Mouse (Mus musculus) urinary bladder, adult 18-20 months (tissue): Measurements from ENCODE around the gene Rtn4rl1.

Source experiments
- DNase-seq, 2 experiments: peaks; one replicate each; pipeline ENCODE4 v3.0.0; 2022; ENCODE audit warnings: low spot score in 2 of 2, mixed read lengths in 2 of 2

Rtn4rl1 gene

DNA sequence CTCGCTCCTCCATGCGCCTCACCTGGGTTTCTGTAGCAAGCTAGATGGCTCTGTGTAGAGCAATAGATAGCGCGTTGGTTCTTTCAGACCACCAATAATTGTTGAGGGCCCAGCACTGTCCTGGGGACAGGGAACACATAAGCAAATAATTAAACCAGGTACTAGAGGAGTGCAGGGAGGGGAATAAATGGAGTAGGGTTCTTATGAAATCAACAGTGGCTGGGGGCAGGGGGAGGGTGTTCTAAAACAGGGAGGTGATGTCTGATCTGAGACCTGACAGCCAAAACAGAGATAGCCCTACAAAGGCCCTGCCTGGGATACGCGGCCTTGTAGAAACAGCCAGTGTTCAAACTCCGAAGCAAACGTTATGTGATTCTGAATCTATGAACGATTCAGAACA is 56.0 kb downstream of the Rtn4rl1 start:
- no peak for DNase-seq

DNA sequence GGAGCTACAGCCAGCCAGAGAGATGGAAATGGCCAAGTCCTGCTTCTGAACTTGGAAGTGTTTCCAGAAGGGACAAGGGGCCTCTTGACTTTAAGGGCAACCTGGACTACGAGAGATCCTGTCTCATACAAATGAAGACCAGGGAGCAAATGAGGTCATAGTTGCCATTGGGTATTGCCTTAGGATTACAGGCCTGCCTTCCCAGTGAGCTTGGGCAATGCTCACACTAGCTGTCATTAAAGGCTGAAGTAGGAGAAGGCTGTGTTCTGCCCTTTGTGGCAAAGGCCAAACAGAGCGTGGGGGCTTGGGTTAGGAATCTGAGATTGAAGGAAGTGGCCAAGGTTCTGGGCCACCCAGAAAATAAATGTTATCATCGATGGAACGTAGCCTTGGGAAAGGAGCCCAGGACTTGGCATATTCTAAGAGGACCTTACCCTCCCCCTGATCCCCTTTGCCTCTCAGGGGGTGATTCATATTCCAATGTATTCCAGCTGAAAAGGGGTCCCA is 57.5 kb downstream of the Rtn4rl1 start:
- no peak for DNase-seq

DNA sequence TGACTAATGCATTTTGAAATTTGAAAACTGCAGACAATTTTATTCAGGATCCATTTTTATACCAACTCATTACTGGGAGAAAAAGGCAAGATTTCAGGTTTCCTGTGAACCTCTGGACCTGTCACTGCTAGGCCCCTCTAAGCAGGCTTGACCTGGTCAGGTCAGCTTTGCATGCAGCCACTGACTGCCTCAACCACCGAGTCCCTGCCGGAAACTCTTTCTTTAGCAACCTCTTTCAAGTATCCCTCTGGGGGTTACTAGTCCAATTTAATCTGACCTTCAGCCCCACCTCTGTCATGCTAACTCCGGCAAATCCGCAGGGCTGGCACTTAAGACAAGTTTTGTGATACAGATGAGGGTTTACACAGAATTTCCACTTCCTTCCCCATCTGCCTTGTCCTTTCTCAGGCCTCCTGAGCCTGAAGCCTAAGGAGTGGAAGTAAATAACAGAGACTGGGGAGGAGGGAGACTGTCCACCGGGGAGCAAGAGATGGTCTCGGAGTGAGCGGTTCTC is 58.0 kb downstream of the Rtn4rl1 start:
- no peak for DNase-seq

DNA sequence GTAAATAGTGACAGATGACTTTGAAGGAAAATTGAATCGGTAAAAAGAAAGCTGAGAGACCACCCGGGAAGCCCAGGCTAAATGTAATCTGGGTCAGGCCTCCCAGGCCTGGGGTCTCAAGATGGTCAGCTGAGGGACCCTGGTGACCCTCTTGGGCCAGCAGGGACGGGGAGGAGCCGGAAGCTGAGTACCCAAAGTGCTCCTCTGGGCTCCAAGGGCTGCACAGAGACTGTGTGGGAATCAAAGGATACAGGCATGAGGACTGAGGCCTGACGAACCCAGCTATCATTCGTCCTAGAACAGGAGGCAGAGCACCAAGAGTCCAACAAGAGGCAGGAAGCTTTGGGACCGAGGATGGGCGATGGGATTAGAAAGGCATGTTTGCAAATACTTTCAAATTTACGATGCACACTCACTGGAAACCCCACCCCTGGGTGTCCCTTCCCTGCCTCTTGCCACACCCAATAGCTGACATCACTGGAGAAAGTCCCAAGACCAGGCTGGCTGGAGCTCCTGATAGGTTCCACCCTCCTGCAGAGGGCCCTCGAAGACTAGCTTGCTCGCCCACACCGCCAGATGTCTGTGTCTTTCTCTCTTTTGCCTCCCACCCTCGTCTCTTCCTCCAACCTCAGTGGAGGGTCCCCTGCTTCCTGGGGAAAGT is 60.8 kb downstream of the Rtn4rl1 start:
- DNase-seq: peak in 1 of 2 experiments; percentile 71

DNA sequence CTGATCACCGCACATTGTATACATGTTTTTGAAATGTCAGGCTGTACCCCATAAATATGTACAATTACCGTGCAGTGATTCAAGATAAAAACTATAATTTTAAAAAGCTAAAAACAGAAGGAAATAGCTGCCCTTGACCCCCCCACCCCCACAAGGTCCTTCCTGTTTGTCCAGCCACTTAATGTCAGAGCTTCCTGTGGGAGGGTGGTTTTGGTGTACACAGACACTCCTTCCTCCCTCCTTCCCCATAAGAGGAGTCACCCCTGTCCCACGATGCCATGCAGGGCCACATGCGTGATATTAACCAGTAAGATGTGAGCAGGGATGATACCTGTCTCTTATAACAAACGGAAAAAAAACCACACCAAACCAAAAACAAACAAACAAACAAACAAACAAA is 61.7 kb downstream of the Rtn4rl1 start:
- DNase-seq: no peak

DNA sequence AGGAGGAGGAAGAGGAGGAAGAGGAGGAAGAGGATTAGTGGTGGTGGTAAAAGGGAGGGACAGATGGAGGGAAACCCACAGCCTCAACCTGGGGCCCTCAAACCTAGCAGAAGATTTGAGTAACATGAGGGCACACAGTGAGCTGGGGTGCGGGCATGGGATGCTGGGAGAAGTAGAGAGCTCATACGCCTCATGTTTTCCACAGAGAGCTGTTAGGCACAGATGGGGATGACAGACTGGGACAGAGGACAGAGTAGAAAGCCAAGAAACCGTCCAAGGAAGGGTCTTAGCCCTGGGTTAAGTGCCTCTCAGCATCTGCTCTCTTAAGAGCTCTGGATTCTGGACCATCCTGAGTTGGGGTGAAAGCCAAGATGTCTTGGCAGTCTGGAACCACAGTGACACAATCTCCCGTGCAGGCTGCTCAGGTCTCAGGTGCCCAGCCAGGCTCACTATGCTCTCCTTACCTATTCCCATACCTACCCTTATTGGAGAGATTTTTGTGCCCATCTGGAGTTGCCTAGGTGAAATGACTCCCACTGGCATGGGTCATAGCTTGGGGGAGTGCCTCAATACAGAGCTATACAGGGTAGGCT is 63.6 kb downstream of the Rtn4rl1 start:
- DNase-seq: no peak

DNA sequence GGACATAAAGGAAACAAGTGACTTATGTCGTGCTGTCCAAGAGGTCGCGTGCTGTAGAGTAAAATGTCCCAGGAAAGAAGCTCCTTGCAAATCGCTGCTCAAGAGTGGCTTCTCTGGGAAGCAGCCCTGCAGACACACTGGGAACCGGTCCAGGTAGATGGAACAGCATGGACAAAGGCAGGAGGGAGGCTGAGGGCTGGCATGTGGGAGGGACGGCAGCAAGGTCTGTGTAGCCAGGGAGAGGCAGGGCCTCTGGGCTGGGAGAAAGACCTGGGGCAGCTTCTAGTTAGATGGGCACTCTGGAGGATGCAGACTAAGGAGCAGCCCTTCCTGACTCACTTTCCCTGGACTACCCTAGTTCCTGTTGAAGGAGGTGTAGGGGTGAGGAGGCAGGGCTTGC is 65.8 kb downstream of the Rtn4rl1 start:
- DNase-seq: no peak

DNA sequence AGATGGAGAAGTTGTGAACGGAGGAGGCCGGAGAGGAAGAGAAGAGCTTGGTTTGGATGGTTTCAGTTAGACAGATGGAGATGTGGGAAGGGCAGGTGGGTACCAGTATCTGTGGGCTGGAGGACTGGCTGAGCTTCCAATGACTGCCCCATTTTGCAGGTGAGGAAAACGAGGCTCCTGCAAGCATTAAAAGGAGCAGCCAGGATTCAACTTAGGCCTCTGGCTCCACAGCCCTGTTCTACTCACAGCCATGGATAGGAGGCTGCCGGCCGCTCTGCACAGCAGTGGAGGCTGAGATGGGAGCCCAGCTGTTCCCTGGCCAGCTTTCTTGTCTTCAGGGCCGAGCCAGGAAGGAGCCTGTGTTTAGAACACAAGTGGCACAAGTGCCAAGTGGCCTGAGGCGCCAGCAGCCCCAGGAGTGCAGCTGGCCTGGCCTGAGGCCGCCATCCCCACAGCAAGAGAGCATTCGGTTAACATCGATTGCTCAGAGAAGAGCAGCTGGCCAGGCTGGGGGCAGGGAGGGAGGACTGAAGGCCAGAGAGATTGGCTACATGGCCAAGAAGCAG is 66.5 kb downstream of the Rtn4rl1 start:
- DNase-seq: no peak

DNA sequence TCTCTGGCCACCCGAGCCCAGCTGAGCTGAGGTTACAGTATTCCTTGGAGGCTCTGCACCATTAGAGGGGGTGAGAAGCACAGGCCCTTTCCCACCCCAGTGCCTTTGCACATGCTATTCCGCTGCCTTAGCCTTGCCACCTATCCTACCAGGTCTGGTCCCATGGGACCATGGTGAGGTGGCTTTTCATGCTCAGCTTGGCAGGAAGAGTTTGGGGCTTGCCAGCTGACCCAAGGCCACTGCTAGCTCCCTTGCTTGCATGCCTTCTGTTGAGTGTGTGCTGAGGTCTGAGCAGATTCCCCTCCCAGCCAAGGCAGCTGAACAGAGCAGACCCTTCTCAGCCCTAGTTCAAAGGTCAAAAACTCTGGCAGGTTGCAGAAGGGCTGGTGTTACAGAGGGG is 67.4 kb downstream of the Rtn4rl1 start:
- no peak for DNase-seq

DNA sequence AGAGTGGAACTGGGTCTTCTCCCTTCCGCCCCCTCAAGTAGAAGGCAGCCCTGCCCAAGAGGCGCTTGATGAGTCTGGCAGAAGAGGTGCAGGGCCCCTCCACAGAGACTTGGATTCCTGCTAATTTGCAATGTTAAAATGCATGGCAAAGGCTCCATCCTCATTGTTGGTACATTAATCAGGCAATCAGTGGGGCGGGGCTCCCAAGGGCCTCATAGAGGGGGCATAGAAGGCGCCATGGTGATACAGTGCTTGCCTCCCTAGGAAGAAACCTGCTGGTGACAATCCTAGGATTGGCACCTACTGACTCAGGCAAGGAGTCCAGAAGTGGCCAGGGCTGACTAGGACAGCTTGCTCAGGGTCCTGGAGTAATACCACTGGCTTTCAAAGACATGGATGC is 68.1 kb downstream of the Rtn4rl1 start:
- no peak for DNase-seq

DNA sequence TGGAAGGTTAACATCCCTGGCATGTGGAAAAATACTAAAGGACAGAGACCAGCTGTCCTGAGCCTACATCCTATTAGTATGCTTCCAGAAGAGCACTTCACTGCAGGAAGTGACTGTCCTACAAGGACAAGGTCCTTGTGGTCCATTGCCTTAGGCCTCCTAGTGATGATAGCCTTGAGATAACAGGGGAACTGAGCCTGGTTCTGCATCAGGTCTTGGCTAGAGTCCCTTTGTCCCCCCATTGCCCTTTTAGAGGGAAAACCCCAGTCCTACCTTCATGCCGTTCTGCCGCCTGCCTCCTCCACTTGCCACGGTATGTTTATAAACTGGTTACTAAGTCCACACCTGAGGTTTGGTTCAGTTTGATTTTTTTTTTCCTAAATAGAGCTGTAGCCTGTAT is 68.6 kb downstream of the Rtn4rl1 start:
- DNase-seq: no peak

DNA sequence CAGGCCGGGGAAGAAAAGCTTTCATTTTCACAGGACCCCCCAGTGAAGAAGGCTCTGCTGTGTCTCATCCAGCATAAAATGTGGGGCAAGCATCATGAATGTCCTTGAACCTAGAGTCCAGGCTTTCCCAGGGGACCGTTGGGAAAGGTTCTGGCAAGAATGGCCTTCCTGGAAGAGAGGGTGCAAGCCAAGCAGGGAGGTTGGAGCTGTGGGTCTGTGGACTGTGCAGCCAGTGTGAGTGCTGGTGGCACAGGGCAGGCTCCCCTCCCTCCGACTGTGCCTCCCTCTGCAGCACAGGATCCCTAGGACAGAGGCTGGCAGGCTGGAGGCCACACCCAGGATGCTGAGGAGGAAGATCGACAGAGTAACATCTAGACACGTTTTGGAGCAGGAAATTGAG is 69.2 kb downstream of the Rtn4rl1 start:
- no peak for DNase-seq

DNA sequence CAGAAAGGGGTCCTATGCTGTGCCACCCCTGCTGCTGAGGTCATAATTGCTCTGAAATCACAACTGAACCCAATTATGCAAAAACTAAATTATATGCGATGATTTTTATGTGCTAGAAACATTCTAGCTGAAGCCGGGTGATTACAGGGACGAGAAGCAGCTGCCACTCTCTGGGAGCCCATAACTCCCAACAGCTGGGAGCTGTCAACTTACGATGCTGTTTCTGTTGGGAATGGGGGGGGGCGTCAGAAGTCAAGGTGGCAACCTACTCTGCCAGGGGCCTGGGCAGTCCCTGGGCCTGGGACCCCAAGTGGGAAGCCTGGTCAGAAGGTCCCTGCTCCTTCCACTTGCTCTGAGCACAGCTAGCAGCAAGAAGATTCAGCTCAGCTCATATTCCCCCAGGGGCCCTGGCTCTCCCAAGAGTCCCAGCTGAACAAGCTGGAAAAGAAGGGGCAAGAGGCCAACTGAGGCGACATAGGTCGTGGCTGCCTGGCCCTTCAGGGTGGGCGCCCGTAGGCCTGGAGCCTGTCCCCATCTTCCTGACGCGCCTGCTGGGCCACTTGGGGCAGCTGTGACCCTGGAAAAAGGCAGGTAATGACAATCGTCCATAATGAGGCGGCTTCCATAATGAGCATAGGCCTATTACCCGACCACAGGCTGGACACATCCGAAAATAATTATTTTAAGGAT is 69.8 kb downstream of the Rtn4rl1 start:
- no peak for DNase-seq

DNA sequence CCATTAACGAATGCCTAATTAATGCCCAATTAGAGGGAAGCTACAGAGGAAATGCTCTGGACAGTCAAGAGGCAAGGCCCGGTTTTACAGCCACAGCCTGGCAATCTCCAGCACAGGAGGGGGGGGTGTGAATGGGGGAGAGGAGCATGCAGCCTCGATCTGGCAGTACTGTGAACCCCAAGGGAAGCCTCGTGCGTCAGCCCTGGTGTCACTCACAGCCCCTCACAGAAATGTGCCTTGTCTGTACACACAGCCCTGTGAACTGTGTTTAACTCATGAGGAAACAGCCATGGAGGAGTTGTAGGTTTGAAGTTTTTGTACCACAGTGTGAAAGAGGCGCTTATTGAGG is 70.4 kb downstream of the Rtn4rl1 start:
- DNase-seq: no peak

DNA sequence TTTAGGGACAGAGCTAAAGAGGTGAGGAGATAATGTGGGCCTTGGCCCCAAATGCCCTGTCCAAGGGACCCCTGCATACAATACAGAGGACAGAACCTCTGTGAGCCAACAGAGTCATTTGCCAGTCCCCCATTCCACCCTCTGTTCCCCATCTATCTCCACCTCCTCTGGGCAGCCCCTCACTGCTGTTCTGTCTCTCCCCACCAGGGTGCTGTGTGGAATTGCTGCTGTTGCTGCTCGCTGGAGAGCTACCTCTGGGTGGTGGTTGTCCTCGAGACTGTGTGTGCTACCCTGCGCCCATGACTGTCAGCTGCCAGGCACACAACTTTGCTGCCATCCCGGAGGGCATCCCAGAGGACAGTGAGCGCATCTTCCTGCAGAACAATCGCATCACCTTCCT is 71.0 kb downstream of the Rtn4rl1 start:
- DNase-seq: no peak

DNA sequence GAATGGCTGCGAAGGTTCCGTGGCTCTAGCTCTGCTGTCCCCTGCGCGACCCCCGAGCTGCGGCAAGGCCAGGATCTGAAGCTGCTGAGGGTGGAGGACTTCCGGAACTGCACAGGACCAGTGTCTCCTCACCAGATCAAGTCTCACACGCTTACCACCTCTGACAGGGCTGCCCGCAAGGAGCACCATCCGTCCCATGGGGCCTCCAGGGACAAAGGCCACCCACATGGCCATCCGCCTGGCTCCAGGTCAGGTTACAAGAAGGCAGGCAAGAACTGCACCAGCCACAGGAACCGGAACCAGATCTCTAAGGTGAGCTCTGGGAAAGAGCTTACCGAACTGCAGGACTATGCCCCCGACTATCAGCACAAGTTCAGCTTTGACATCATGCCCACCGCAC is 72.0 kb downstream of the Rtn4rl1 start:
- no peak for DNase-seq

DNA sequence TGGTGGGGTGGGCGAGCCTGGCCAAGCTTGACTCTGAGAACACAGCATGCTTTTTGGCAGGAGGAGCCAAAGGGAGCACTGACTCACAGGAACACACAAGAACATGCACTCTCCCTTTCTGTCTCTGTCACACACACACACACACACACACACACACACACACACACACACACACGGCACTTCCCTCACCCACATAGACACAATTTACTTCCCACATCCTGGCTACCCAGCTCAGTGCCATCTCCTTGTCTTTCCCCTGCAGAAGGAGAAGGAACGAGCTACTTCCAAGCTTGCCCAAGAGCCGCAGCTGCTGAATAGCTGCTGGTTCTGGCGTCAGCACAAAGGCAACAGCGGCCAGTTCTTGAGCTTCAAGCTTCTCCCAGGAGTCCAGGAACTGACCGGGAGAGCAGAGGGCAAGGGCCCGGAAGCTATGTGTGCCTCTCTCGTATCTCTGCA is 74.3 kb downstream of the Rtn4rl1 start:
- no peak for DNase-seq

DNA sequence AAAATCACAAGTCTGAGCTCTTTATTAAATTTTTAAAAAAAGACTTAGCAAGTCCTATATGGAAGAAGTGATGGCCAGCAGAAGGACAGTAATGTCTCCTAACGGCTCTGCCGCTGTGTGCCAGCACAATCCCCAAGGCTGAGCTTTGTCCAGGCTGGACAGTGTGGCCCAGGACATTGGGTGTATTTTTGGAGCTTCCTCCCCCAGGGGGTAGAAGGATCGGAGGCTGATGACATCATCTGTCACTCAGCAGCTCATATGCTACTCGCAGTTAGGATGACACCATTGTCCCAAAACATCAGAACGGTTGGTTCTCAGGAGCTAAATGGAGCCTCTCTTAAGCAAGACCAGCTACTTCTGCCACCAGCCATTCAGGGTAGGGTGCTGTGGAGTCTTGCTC is 74.9 kb downstream of the Rtn4rl1 start:
- DNase-seq: no peak

DNA sequence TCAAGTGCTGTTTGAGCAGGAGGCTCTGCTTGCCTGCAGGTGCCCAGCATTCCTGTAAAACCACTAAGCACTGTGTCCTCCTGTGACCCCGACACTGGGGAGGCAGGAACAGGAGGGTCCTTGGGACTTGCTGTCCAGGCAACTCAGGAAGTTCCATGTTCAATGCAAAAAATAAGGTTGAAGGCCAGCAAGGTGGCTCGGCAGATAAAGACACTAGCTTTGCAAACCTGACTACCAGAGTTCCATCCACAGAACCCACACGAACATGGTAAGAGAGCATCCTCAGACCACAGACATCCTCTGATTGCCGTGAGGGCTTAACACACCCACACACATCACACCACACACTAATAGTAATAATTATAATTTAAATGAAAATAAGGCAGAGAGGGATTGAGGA is 75.6 kb downstream of the Rtn4rl1 start:
- DNase-seq: no peak

DNA sequence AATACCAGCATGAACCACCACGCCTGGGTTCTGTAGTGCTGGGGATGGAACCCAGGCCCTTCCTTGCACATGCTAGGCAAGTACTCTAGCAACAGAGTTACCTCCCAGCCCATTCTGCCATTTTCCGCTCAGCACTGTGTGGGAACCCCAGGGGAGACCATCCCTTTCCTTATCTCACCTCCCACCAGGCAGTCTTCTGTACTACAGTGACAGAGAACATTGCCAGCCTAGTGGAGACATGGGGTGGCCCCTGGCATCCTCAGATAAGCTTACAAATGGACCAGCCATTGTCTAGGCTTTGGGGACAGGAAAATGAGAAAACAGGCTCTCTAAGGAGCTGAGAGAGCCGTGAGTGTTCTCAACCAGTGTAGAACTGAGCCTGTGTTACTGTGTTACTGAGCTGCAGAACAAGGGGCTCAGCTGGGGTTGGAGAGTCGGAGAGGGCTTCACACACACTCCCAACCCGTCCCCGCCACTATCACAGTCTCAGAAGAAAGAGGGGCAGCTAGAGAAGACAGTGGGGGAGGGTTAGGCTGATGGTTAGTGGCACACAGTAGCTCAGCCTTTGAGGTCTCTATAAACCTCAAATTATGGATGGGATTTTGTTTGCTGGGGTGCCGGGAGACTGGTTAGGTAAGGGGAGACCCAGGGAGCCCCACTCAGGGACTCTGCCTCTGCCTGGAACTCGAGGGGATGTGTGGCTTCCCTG is 76.8 kb downstream of the Rtn4rl1 start:
- DNase-seq: no peak

DNA sequence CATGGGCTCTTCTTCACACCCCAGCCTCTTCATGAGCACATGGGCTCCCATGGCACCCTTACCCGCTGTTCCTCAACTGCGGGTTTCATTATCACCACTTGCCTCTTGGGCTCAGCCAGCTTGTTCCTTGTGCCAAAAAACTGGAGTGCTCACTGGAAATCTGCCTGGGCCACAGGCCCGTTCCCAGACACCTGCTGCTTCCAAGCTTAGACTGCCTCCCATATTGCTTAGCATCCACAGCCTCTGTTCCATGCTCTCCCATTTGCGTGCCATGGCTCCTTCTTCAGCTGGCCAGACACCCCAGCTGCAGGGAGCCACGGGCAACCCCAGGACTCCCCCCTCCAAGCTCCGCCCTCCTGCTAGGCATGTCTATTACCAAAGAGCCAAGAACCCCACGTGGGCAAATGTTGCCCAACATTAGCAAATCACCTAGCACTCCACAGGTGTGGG is 77.4 kb downstream of the Rtn4rl1 start:
- no peak for DNase-seq

DNA sequence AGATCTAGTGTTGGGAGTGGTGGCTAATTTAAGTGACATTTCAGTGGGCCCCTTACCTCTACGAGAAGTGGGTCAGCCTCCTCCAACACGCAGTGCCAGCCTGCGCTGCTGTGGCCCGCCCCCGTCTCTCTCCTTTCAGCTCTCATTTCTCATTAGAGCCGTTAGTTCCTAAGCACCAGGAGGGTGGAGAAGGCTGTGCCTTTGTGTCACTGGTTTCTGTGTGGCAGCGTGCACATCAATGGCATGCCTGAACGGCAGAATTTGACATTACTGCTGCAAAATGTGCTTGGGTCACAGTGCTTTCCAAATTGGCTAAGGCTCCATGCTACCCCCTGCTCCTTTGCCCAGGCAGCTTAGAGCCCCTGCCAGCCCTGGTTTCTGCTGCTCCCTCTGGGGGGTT is 79.9 kb downstream of the Rtn4rl1 start:
- DNase-seq: no peak
